Mouse (Mus musculus) heart, embryonic 13.5 days (tissue): ENCODE measurements at regions not wholly inside any gene's neighbourhood (a gene's known extent, or its start where the extent isn't known, plus 50 kb on each side); places are given as distances from the start of the nearest gene placed in this dataset.

ENCODE experiments used
- ATAC-seq: fragments of 200-750 bp; cut with Nextera tagmentation; 2 replicates; pipeline ENCODE4 v1.8.0; 2017; ENCODE audit warnings: moderate TSS enrichment; ENCODE audit not compliant: insufficient number of reproducible peaks, low FRiP score, low TSS enrichment; ENCODE audit errors: extremely low read depth
- H3K27ac ChIP-seq: fragments of 300-500 bp; sonication (generic); replicated peaks from 2 replicates; pipeline ENCODE4 v1.5.1; 2015; ENCODE audit warnings: moderate library complexity, mild to moderate bottlenecking, inconsistent platforms
- H3K27me3 ChIP-seq: fragments of 300-500 bp; sonication (generic); replicated peaks from 2 replicates; pipeline ENCODE4 v1.6.1; 2015; ENCODE audit warnings: mild to moderate bottlenecking, inconsistent platforms
- H3K36me3 ChIP-seq: fragments of 300-500 bp; sonication (generic); 2 replicates; pipeline ENCODE4 v1.6.1; 2015; ENCODE audit warnings: mild to moderate bottlenecking, inconsistent platforms
- H3K4me1 ChIP-seq: fragments of 300-500 bp; sonication (generic); 2 replicates; pipeline ENCODE4 v1.6.1; 2015; ENCODE audit warnings: inconsistent platforms
- H3K4me2 ChIP-seq: fragments of 300-500 bp; sonication (generic); 2 replicates; pipeline ENCODE4 v1.6.1; 2015; ENCODE audit warnings: inconsistent platforms, mild to moderate bottlenecking, moderate library complexity
- H3K4me3 ChIP-seq: fragments of 300-500 bp; sonication (generic); 2 replicates; pipeline ENCODE4 v1.5.1; 2015; ENCODE audit warnings: moderate library complexity, mild to moderate bottlenecking, inconsistent platforms
- H3K9ac ChIP-seq: fragments of 300-500 bp; sonication (generic); 2 replicates; pipeline ENCODE4 v1.6.1; 2015; ENCODE audit warnings: inconsistent platforms, mild to moderate bottlenecking, moderate library complexity
- H3K9me3 ChIP-seq: fragments of 300-500 bp; sonication (generic); 2 replicates; pipeline ENCODE4 v1.6.1; 2016; ENCODE audit warnings: inconsistent platforms
- WGBS: fragments of 180-500 bp; shearing (Covaris S2); methylation state at CpG from one replicate; pipeline ENCODE4 v1.1.7; 2015; ENCODE audit warnings: mixed read lengths; 5-methylcytosine and 5-hydroxymethylcytosine counted together

DNA sequence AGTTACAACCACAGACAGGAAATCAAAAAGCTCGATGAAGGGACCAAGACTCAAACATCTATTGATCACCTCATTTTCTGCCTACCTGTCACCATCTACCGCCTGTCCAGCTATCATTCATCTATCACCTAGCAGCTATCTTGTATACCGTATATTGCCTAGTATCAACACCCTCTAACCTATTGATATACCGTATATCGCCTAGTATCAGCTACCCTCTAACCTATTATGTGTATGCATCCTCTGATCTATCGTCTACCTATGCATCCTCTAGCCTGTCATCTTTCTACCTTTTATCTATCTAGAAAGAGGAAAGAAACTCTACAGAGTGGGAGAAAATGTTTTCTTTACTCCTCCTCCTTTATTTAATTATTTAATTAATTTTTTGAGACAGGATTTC is 143.2 kb downstream of the Bmp7 start:
- Histone ChIP-seq H3K4me1 (no peaks in the 10 kb centered on the region), H3K27ac (no peak overlapping the region), H3K36me3 (no peaks in the 10 kb centered on the region), H3K9ac (no peak overlapping the region), H3K27me3 (peaks cover 6% of the 10 kb centered on the region; the same call in 1 of the 2 replicates), H3K9me3 (no peaks in the 10 kb centered on the region; the same call in none of the 2 replicates), H3K4me3 (no peak overlapping the region), H3K4me2 (no peak overlapping the region)
- 36% methylated on average over 6 of the region's 6 CpGs for WGBS
- no peak for ATAC-seq

DNA sequence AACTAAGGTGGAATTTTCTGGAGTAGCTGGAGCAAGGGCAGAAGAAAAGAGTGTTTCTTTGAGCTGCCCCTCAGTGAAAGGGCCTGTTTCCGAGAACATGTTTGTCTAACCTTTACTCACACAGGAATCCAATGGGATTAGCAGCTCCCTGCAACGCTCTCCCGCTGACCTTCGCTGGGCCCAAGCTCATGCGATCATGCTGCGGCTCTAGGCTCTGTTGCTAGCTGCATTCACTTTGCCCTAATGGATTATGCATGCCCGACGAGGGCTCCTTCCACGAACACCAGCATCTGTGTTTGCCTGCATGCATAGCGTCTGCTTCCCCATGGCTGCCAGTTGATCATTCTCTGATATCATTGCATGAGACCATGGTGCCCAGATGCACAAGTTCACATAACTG is 140.2 kb downstream of the Bmp7 start:
- Histone ChIP-seq H3K27me3 (no peaks in the 10 kb centered on the region; the same call in 1 of the 2 replicates), H3K9ac (no peak overlapping the region), H3K36me3 (no peaks in the 10 kb centered on the region), H3K4me2 (no peak overlapping the region), H3K27ac (no peak overlapping the region), H3K9me3 (no peaks in the 10 kb centered on the region), H3K4me1 (no peaks in the 10 kb centered on the region), H3K4me3 (no peak overlapping the region)
- no peak for ATAC-seq
- 55% methylated on average over 10 of the region's 10 CpGs for WGBS

DNA sequence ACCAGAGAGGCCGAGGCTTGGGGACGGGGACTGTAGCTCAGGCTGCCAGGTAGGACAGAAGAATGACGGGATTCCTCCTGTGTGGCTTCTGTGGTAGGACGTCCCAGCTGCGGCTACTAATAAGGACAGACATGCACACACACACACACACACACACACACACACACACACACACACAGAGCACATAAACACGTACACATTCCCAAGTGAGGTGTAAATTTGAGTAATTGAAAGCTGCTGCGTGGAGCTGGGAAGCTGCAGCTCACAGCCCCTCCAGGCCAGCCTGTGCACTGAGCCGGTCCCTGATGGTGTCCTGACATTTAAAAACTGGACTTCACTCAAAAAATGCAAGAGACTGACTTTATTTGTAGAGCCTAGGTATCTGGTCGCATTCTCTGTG is 139.3 kb downstream of the Bmp7 start:
- no peaks in the 10 kb centered on the region for H3K9me3 ChIP-seq
- WGBS, result 71% methylated on average over 9 of the region's 9 CpGs
- H3K27me3 ChIP-seq, result no peaks in the 10 kb centered on the region
- no peaks in the 10 kb centered on the region for H3K36me3 ChIP-seq
- H3K4me1 ChIP-seq, result no peaks in the 10 kb centered on the region
- H3K4me3 ChIP-seq, result no peak overlapping the region
- H3K27ac ChIP-seq, result no peak overlapping the region
- no peak for ATAC-seq
- H3K9ac ChIP-seq, result no peak overlapping the region
- H3K4me2 ChIP-seq, result no peak overlapping the region

DNA sequence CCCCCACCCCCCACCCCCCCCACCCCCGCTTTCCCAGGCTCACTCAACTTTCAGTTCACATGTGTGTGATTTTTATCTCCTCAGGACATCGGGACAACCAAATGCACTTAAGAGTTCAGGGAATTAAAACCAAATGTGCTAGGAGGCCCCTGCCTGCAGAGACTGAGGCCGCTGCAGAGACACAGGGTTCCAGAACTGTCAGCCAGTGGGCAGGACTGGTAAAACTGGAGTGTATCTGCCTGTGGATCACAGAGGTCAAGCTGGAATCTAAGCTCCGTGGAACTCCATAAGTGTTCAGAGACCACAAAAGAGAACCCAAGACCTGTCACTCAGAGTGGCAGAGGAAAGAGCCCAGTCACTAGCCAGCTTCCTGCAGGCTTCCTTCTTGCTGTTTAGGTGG is 138.3 kb downstream of the Bmp7 start:
- no peak overlapping the region for H3K4me2 ChIP-seq
- H3K9ac ChIP-seq, result no peak overlapping the region
- H3K4me1 ChIP-seq, result no peaks in the 10 kb centered on the region
- ATAC-seq, result no peak
- H3K27ac ChIP-seq, result no peak overlapping the region
- 27% methylated on average over 3 of the region's 4 CpGs for WGBS
- no peaks in the 10 kb centered on the region for H3K9me3 ChIP-seq
- no peak overlapping the region for H3K4me3 ChIP-seq
- H3K27me3 ChIP-seq, result no peaks in the 10 kb centered on the region
- no peaks in the 10 kb centered on the region for H3K36me3 ChIP-seq

DNA sequence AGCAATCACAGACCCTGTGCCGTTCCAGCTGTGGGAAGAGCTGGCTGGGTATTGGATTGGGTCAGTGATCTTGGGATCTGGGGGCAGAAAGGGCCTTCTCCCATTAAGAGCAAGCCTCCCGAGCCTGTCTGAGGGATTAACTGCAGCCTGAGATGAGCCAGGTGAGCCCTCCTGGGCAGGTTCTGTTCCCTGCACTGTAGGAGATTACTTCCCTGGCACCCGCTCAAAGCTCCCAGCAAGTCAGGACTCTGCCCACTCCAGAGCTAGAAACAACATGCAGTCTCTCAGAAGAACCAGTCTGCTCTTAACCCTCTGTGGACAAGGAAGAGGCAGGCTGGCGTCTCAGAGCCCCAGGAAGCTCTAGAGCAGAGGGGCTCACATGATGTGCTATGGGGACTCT is 132.7 kb downstream of the Bmp7 start:
- Histone ChIP-seq H3K4me2 (no peak overlapping the region), H3K36me3 (no peaks in the 10 kb centered on the region), H3K27ac (no peak overlapping the region), H3K9ac (no peak overlapping the region), H3K9me3 (no peaks in the 10 kb centered on the region), H3K4me1 (no peaks in the 10 kb centered on the region), H3K27me3 (peaks cover 7% of the 10 kb centered on the region), H3K4me3 (no peak overlapping the region)
- 47% methylated on average over 4 of the region's 4 CpGs for WGBS
- ATAC-seq, result no peak

DNA sequence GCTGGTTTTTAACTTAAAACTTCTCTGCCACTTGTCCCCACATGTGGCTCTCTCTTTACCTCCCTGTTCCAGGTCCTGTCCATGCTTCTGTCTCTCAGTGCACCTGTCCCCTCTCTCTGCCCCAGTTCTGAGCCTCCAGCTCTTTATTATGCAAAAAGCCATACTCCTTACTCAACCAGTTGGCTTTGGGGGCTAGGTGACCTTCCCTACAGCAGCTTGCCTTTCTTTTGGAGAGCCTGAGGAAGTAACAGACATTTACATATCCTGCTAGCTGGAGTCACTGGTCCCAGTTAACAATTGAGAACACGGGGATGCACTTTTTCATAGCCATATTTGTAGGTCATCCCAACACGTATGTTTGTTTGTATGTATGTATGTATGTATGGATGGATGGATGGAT is 130.8 kb downstream of the Bmp7 start:
- Histone ChIP-seq H3K36me3 (no peaks in the 10 kb centered on the region), H3K27ac (no peak overlapping the region), H3K4me1 (no peaks in the 10 kb centered on the region), H3K27me3 (peaks cover 16% of the 10 kb centered on the region), H3K4me3 (no peak overlapping the region), H3K4me2 (no peak overlapping the region), H3K9me3 (no peaks in the 10 kb centered on the region), H3K9ac (no peak overlapping the region)
- WGBS, result 75% methylated on average over 2 of the region's 2 CpGs
- no peak for ATAC-seq

DNA sequence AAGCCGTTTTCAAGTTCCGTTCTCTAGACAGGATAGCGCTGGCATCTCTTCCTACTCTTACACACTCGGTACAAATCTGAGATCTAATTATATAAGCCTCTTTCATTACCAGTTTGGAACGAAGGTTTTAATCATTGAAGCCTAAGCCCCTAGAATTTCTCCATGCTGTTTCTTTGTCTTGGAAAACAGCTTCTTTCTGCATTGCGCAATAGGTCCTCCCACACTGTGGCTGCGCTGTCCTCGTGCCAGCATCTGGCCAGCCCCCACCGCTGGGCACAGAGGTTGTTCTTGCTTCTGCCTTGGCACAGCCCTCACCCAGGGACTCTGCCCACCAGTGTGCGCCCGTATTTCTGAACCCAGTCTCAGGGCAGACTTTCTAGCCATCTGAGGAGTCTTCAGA is 126.8 kb downstream of the Bmp7 start:
- no peak for ATAC-seq
- Histone ChIP-seq H3K9me3 (peaks cover 10% of the 10 kb centered on the region; the same call in 1 of the 2 replicates), H3K4me1 (no peaks in the 10 kb centered on the region), H3K9ac (no peak overlapping the region), H3K27ac (no peak overlapping the region), H3K4me3 (no peak overlapping the region), H3K36me3 (no peaks in the 10 kb centered on the region), H3K4me2 (no peak overlapping the region), H3K27me3 (peaks cover 19% of the 10 kb centered on the region)
- WGBS, result 79% methylated on average over 11 of the region's 11 CpGs

DNA sequence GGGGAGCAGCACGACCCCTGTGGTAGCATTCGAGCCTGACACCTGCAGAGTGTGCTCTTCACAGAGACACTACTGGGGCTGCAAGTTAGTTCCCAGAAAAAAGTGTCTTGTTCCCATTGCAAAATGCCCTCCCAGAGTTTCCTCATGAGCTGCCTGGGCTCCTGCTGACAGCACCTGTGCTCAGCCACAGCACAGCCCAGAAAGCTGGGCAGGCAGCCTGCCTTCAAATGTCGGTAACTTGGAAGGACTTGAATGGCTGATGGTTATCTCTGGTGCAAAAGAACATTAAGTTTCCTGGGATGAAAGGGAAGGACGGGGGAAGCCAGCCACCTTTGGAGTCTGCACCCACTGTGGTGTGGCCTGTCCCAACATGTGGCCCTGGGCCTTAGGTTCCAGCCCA is 126.2 kb downstream of the Bmp7 start:
- ATAC-seq, result no peak
- WGBS, result 61% methylated on average over 4 of the region's 4 CpGs
- peaks cover 10% of the 10 kb centered on the region; the same call in 1 of the 2 replicates for H3K9me3 ChIP-seq
- no peaks in the 10 kb centered on the region for H3K36me3 ChIP-seq
- no peak overlapping the region for H3K4me3 ChIP-seq
- no peak overlapping the region for H3K27ac ChIP-seq
- no peak overlapping the region for H3K9ac ChIP-seq
- H3K4me1 ChIP-seq, result no peaks in the 10 kb centered on the region
- H3K27me3 ChIP-seq, result peaks cover 19% of the 10 kb centered on the region
- H3K4me2 ChIP-seq, result no peak overlapping the region

DNA sequence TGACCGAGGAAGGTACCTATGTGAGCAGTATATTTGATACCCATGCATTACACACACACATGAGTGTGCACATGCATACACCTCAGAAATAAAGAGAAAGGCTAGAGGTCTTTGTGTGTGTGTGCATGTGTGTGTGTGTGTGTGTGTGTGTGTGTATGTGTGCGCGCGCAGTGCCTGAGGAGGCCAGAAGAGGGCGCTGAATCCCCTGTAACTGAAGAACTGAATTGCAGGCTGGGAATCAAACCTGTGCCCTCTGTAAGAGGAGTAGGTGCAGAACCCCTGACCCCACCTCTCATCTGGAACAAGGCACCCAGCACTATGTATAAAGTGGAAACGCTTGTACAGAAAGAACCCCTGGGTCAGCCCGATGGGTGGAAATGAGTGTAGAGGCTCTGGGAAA is 125.0 kb downstream of the Bmp7 start:
- Histone ChIP-seq H3K27me3 (peaks cover 24% of the 10 kb centered on the region), H3K36me3 (no peaks in the 10 kb centered on the region), H3K4me2 (no peak overlapping the region), H3K4me1 (no peaks in the 10 kb centered on the region), H3K9ac (no peak overlapping the region), H3K9me3 (peaks cover 10% of the 10 kb centered on the region; the same call in 1 of the 2 replicates), H3K27ac (no peak overlapping the region), H3K4me3 (no peak overlapping the region)
- 95% methylated on average over 7 of the region's 7 CpGs for WGBS
- ATAC-seq, result no peak

DNA sequence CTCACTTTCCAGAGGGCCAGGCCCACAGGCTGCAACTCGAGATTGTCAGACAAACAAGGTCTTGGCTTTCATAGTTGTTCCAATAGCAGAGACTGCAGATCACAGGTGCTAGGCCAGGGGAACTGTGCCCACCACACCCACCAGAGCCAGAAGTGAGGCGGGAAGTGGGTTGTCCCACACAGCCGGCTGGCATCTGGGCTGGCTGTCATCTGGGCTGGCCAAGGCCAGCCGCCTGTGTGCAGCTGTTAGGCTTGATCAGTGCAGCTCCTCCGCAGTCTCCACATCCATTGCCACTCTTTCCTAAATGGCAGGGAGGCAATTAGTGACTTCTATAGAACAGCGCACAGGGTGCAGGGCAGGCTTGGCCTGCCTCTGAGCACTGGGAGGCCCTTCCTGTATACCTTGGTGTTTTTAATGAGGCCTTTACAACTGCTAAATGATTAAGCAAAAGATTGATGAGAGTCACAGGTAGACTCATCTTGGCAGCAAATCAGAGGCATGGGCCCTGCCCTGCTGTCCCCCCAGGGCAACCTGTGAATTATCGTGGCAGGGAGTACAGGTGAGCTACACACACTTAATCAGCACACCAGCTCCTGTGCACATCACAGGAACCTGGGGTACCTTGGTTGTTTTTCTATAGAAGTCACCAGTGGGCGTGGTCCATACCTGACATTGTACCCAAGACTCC is 122.9 kb downstream of the Bmp7 start:
- H3K27me3 ChIP-seq, result peaks cover 17% of the 10 kb centered on the region; the same call in 1 of the 2 replicates
- H3K4me1 ChIP-seq, result no peaks in the 10 kb centered on the region
- no peak overlapping the region for H3K9ac ChIP-seq
- WGBS, result 57% methylated on average over 8 of the region's 8 CpGs
- H3K27ac ChIP-seq, result no peak overlapping the region
- no peak overlapping the region for H3K4me3 ChIP-seq
- no peak overlapping the region for H3K4me2 ChIP-seq
- no peaks in the 10 kb centered on the region for H3K36me3 ChIP-seq
- no peak for ATAC-seq
- H3K9me3 ChIP-seq, result peaks cover 10% of the 10 kb centered on the region; the same call in 1 of the 2 replicates
